Comparison of ENCODE assay signal across 7 mouse cellular contexts in genomic region chr6:124465299-124465698, GRCm38 (mm10). TPM values are rescaled to one million over a fixed set of nuclear protein-coding genes. Genes with fewer than 3 reads are reported as not detected.
DNase-seq lines count a peak whose midpoint lies in the region; ATAC-seq and TF ChIP-seq lines count a peak whose summit lies in the region.

No protein-coding gene starts in this region.

- H3K4me1 ChIP-seq in lung, embryonic 14.5 days (ENCODE audit: insufficient read depth): no peaks in the 10 kb centered on the region
- H3K4me1 ChIP-seq in lung, adult 2 months (ENCODE audit: control insufficient read depth, insufficient read depth, low read length): no peaks in the 10 kb centered on the region
- H3K4me1 ChIP-seq in forebrain, embryonic 13.5 days: peaks cover 17% of the 10 kb centered on the region
- H3K4me1 ChIP-seq in limb, embryonic 12.5 days (replicated peaks): peaks cover 15% of the 10 kb centered on the region; the same call in 1 of the 2 replicates
- H3K4me1 ChIP-seq in olfactory bulb, adult 2 months (ENCODE audit: control insufficient read depth, insufficient read depth, low read length): peaks cover 26% of the 10 kb centered on the region

- no peaks in the 10 kb centered on the region for H3K36me3 ChIP-seq in lung, embryonic 14.5 days (ENCODE audit: insufficient read depth)
- H3K36me3 ChIP-seq in forebrain, embryonic 13.5 days (ENCODE audit: poor library complexity, severe bottlenecking): peaks cover 4% of the 10 kb centered on the region; the same call in 1 of the 2 replicates
- H3K36me3 ChIP-seq in limb, embryonic 12.5 days: no peaks in the 10 kb centered on the region

- no peak for DNase-seq in lung, embryonic 14.5 days
- no peak for DNase-seq in lung, adult 2 months
- DNase-seq in gastrocnemius, postnatal 25 days: no peak
- no peak for DNase-seq in spleen, postnatal 4 days (ENCODE audit: low spot score in 2 of 2)

- 35% methylated on average over 6 of the region's 6 CpGs for WGBS in lung, embryonic 14.5 days
- WGBS in lung, adult 2 months: 43% methylated on average over 6 of the region's 6 CpGs
- 44% methylated on average over 6 of the region's 6 CpGs for WGBS in forebrain, embryonic 13.5 days
- WGBS in limb, embryonic 12.5 days: 45% methylated on average over 6 of the region's 6 CpGs
- WGBS in olfactory bulb, adult 2 months: 25% methylated on average over 6 of the region's 6 CpGs

- H3K27me3 ChIP-seq in lung, embryonic 14.5 days (ENCODE audit: insufficient read depth, low read length): no peaks in the 10 kb centered on the region; the same call in 1 of the 2 replicates
- H3K27me3 ChIP-seq in forebrain, embryonic 13.5 days: no peaks in the 10 kb centered on the region
- peaks cover 12% of the 10 kb centered on the region for H3K27me3 ChIP-seq in limb, embryonic 12.5 days

- H3K9ac ChIP-seq in lung, embryonic 14.5 days: peak overlapping the region; percentile 53
- peak overlapping the region; percentile 74 for H3K9ac ChIP-seq in forebrain, embryonic 13.5 days
- 0 out of 2 replicates have a peak overlapping the region, but pooled peaks have one; percentile 60 for H3K9ac ChIP-seq in limb, embryonic 12.5 days (replicated peaks)

- TF ChIP-seq POLR2A in lung, adult 2 months (IDR thresholded peaks at IDR 0.05; ENCODE audit: borderline replicate concordance, extremely low read depth, low read depth, low read length): no peak
- TF ChIP-seq POLR2A in olfactory bulb, adult 2 months (IDR thresholded peaks at IDR 0.05; ENCODE audit: insufficient read depth, low read depth, low read length): no peak

- peak overlapping the region; percentile 75 for H3K4me2 ChIP-seq in lung, embryonic 14.5 days
- H3K4me2 ChIP-seq in forebrain, embryonic 13.5 days: peak overlapping the region; percentile 82
- peak overlapping the region; percentile 77 for H3K4me2 ChIP-seq in limb, embryonic 12.5 days

- no peak overlapping the region for H3K27ac ChIP-seq in lung, embryonic 14.5 days (ENCODE audit: low read depth)
- H3K27ac ChIP-seq in forebrain, embryonic 13.5 days: no peak overlapping the region
- no peak overlapping the region for H3K27ac ChIP-seq in limb, embryonic 12.5 days
- peak overlapping the region; percentile 94 for H3K27ac ChIP-seq in olfactory bulb, adult 2 months (ENCODE audit: insufficient read depth, low read depth, low read length)

- TF ChIP-seq CTCF in lung, embryonic 14.5 days (IDR thresholded peaks at IDR 0.05; ENCODE audit: low read depth): no peak
- no peak for TF ChIP-seq CTCF in lung, adult 2 months (IDR thresholded peaks at IDR 0.05; ENCODE audit: insufficient read depth, low read length)
- no peak for TF ChIP-seq CTCF in olfactory bulb, adult 2 months (IDR thresholded peaks at IDR 0.05; ENCODE audit: insufficient read depth, low read depth, low read length)

- ATAC-seq in lung, embryonic 14.5 days (ENCODE audit: insufficient read depth): no peak
- no peak for ATAC-seq in forebrain, embryonic 13.5 days
- ATAC-seq in limb, embryonic 12.5 days (ENCODE audit: insufficient number of reproducible peaks, insufficient read depth, low FRiP score, low TSS enrichment, low read depth): no peak

- peak overlapping the region; percentile 44 for H3K4me3 ChIP-seq in lung, embryonic 14.5 days (ENCODE audit: low read depth, low read length)
- H3K4me3 ChIP-seq in lung, adult 2 months (replicated peaks; ENCODE audit: extremely low read depth, low read depth, low read length): no peak overlapping the region
- H3K4me3 ChIP-seq in forebrain, embryonic 13.5 days: peak overlapping the region; percentile 55
- peak overlapping the region; percentile 46; the same call in 1 of the 2 replicates for H3K4me3 ChIP-seq in limb, embryonic 12.5 days (replicated peaks)
- peak overlapping the region; percentile 81 for H3K4me3 ChIP-seq in olfactory bulb, adult 2 months (ENCODE audit: insufficient read depth, low read depth, low read length)

- no peaks in the 10 kb centered on the region for H3K9me3 ChIP-seq in lung, embryonic 14.5 days (ENCODE audit: low read depth, low read length)
- no peaks in the 10 kb centered on the region for H3K9me3 ChIP-seq in forebrain, embryonic 13.5 days (replicated peaks)
- H3K9me3 ChIP-seq in limb, embryonic 12.5 days: no peaks in the 10 kb centered on the region

RNA-seq across cellular contexts. Expression of gene Clstn3, which starts 0.7 kb away (rescaled TPM):
- polyA plus RNA-seq in lung, embryonic 14.5 days (2014; fragmentation: Nextera tagmentation; extraction: Ambion mirVana): 1.9 and 2.0 TPM in 2 replicates
- 3.2 and 9.1 TPM in 2 replicates for polyA plus RNA-seq in lung, adult 2 months (2012; rRNA removed)
- 29.2 and 38.0 TPM in 2 replicates for polyA plus RNA-seq in forebrain, embryonic 13.5 days (2015; fragmentation: Nextera tagmentation; extraction: Ambion mirVana)
- polyA plus RNA-seq in limb, embryonic 12.5 days (2016; fragmentation: Nextera tagmentation; extraction: Ambion mirVana): 10.3 and 10.9 TPM in 2 replicates
- not detected in 2 replicates for polyA plus RNA-seq in olfactory bulb, adult 2 months (2012; ENCODE audit: insufficient read depth, insufficient read length, low replicate concordance, missing spikeins)
- total RNA-seq in gastrocnemius, postnatal 25 days (2021): under 1 TPM; 0.59 to 0.61 TPM

RNA-seq across cellular contexts. Expression of gene C1rl, which starts 27.6 kb away (rescaled TPM):
- 0.66 and 0.78 TPM in 2 replicates for polyA plus RNA-seq in lung, embryonic 14.5 days (2014; fragmentation: Nextera tagmentation; extraction: Ambion mirVana)
- 4.6 and 5.9 TPM in 2 replicates for polyA plus RNA-seq in lung, adult 2 months (2012; rRNA removed)
- polyA plus RNA-seq in forebrain, embryonic 13.5 days (2015; fragmentation: Nextera tagmentation; extraction: Ambion mirVana): 0.08 and 0.09 TPM in 2 replicates
- polyA plus RNA-seq in limb, embryonic 12.5 days (2016; fragmentation: Nextera tagmentation; extraction: Ambion mirVana): 0.54 and 0.63 TPM in 2 replicates
- not detected in 2 replicates for polyA plus RNA-seq in olfactory bulb, adult 2 months (2012; ENCODE audit: insufficient read depth, insufficient read length, low replicate concordance, missing spikeins)
- total RNA-seq in gastrocnemius, postnatal 25 days (2021): 1 to 10 TPM in 1 of 2 experiments, under 1 TPM in 1; 0.41 to 1.1 TPM

RNA-seq across cellular contexts. Expression of gene C1ra, which starts 46.9 kb away (rescaled TPM):
- polyA plus RNA-seq in lung, embryonic 14.5 days (2014; fragmentation: Nextera tagmentation; extraction: Ambion mirVana): 1.9 TPM in 2 replicates
- polyA plus RNA-seq in lung, adult 2 months (2012; rRNA removed): 47.2 and 58.0 TPM in 2 replicates
- polyA plus RNA-seq in forebrain, embryonic 13.5 days (2015; fragmentation: Nextera tagmentation; extraction: Ambion mirVana): 0.09 and 0.12 TPM in 2 replicates
- polyA plus RNA-seq in limb, embryonic 12.5 days (2016; fragmentation: Nextera tagmentation; extraction: Ambion mirVana): 0.56 and 0.61 TPM in 2 replicates
- polyA plus RNA-seq in olfactory bulb, adult 2 months (2012; ENCODE audit: insufficient read depth, insufficient read length, low replicate concordance, missing spikeins): not detected in 2 replicates
- 10 to 100 TPM in 1 of 2 experiments, 1 to 10 TPM in 1; 7.8 to 11.7 TPM for total RNA-seq in gastrocnemius, postnatal 25 days (2021)

RNA-seq across cellular contexts. Expression of gene Pex5, which starts 50.4 kb away (rescaled TPM):
- polyA plus RNA-seq in lung, embryonic 14.5 days (2014; fragmentation: Nextera tagmentation; extraction: Ambion mirVana): 31.3 and 33.4 TPM in 2 replicates
- polyA plus RNA-seq in lung, adult 2 months (2012; rRNA removed): 24.2 and 31.2 TPM in 2 replicates
- polyA plus RNA-seq in forebrain, embryonic 13.5 days (2015; fragmentation: Nextera tagmentation; extraction: Ambion mirVana): 67.2 and 69.6 TPM in 2 replicates
- 49.8 and 50.3 TPM in 2 replicates for polyA plus RNA-seq in limb, embryonic 12.5 days (2016; fragmentation: Nextera tagmentation; extraction: Ambion mirVana)
- not detected in 2 replicates for polyA plus RNA-seq in olfactory bulb, adult 2 months (2012; ENCODE audit: insufficient read depth, insufficient read length, low replicate concordance, missing spikeins)
- total RNA-seq in gastrocnemius, postnatal 25 days (2021): 10 to 100 TPM; 24.6 to 29.0 TPM

Comparison
In these comparisons a context has a peak if more than half of its experiments do, and no peak if none do; other contexts are left out.
1. RNA of gene C1ra, which starts 46.9 kb away (polyA plus RNA-seq): 47.2 to 58.0 TPM in lung, adult 2 months; 1.9 TPM in lung, embryonic 14.5 days, 0.56 to 0.61 TPM in limb, embryonic 12.5 days, 0.09 to 0.12 TPM in forebrain, embryonic 13.5 days and not detected in olfactory bulb, adult 2 months; every median in the first group is over 10 times any median in the second.
2. Peak in every context shown above with its lines, with median percentiles within 50 percentile points of each other: H3K4me2 ChIP-seq and H3K9ac ChIP-seq.